In the genomic region with DNA sequence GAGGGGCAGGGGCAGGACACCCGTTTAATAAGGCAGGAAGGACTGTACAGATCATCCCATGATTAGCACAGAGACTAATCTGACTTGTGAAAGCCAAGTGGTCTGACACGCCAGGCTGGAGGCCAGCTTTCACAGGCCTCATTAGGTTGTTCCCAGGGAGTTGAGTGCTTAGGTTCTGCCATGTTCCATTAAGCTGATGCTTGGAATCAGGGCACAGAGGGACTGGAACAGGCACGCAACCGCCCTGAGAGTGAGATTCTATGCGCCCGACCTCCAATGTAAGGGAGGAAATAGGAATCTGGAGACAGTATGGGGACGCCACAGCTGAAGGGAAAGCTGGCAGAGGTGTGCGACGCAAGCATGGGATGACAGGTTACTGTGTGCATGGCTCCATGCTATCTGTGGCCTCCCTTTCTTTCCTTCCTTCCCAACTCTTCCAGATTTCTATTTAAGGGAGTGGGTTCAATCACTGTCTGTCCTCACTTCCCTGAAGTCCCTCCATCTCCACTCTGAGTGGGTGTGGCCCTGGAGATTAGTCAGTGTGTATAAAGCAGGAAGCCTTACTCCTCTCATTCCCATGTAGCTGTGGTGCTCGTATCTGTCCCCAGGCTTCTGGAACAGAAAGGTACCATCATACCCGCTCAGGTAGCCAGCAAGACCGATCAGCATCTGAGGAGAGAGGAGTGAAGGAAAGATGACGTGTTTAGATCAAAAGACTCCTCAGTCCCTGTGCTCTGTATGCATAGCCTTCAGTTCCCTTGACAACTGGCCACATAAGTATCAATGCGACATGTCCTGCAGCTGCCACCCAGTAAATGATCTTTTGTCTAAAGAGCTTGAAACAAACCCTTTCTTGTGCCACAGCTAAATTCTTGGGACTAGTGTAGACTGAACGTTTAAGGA, we compare ENCODE assay signal across 13 mouse cellular contexts. TPM values are rescaled to one million over a fixed set of nuclear protein-coding genes. Genes with fewer than 3 reads are reported as not detected.
DNase-seq lines count a peak whose midpoint lies in the region; ATAC-seq and TF ChIP-seq lines count a peak whose summit lies in the region.
"Had no signal": no experiment of that assay in that cellular context is flagged by ENCODE, and none has a peak within 500 bp of the region (broad histone marks: within the 10 kb centered on the region; RNA-seq: fewer than 3 reads in every experiment).

No protein-coding gene starts in this region.

- peak; percentile 73 for DNase-seq in brain, embryonic 14.5 days (ENCODE audit: low read depth)
- peak; percentile 61 for DNase-seq in embryonic facial prominence, embryonic 14.5 days (ENCODE audit: low spot score)
- DNase-seq in hindbrain, embryonic 14.5 days (ENCODE audit: low spot score): no peak
- DNase-seq in midbrain, postnatal 0 days (ENCODE audit: low spot score): peak; percentile 54
- no peak for DNase-seq in kidney, adult 2 months
- no peak for DNase-seq in layer of hippocampus, postnatal 25 days (ENCODE audit: extremely low spot score in 1 of 2, low spot score in 1 of 2)
- DNase-seq in thymus, postnatal 10 days (ENCODE audit: low spot score in 2 of 2): no peak
- DNase-seq: cerebellum, adult 9-11 months; heart, adult 2 months; kidney, postnatal 25 days; thymus, postnatal 25 days had no signal

- H3K9ac ChIP-seq in embryonic facial prominence, embryonic 14.5 days (ENCODE audit: low read depth, low read length): no peak overlapping the region
- no peak overlapping the region for H3K9ac ChIP-seq in hindbrain, embryonic 14.5 days
- H3K9ac ChIP-seq in midbrain, postnatal 0 days (replicated peaks; ENCODE audit: low read length, poor library complexity, severe bottlenecking): no peak overlapping the region
- H3K9ac ChIP-seq: liver, embryonic 15.5 days had no signal

- no peaks in the 10 kb centered on the region for H3K4me1 ChIP-seq in embryonic facial prominence, embryonic 14.5 days (ENCODE audit: control insufficient read depth, insufficient read depth, low read length)
- peaks cover 9% of the 10 kb centered on the region for H3K4me1 ChIP-seq in hindbrain, embryonic 14.5 days (replicated peaks; ENCODE audit: control insufficient read depth, insufficient read depth, low read length)
- H3K4me1 ChIP-seq in midbrain, postnatal 0 days (ENCODE audit: insufficient read depth, low read length): no peaks in the 10 kb centered on the region
- no peaks in the 10 kb centered on the region for H3K4me1 ChIP-seq in kidney, adult 2 months (ENCODE audit: control insufficient read depth, insufficient read depth, low read length)

- H3K27ac ChIP-seq in embryonic facial prominence, embryonic 14.5 days (replicated peaks; ENCODE audit: low read depth, low read length): no peak overlapping the region
- H3K27ac ChIP-seq in hindbrain, embryonic 14.5 days: peak overlapping the region; percentile 51
- H3K27ac ChIP-seq in midbrain, postnatal 0 days (ENCODE audit: low read depth, low read length): no peak overlapping the region
- H3K27ac ChIP-seq in kidney, adult 2 months (ENCODE audit: insufficient read depth, low read depth, low read length): no peak overlapping the region
- H3K27ac ChIP-seq: heart, adult 2 months; liver, embryonic 15.5 days; macrophage had no signal

- TF ChIP-seq CTCF in brain, embryonic 14.5 days (IDR thresholded peaks at IDR 0.05; ENCODE audit: borderline replicate concordance, extremely low read depth, insufficient read depth, insufficient read length): no peak
- TF ChIP-seq CTCF in midbrain, postnatal 0 days (IDR thresholded peaks at IDR 0.05): no peak
- TF ChIP-seq CTCF in kidney, adult 2 months (conservative IDR thresholded peaks at IDR 0.05; ENCODE audit: insufficient read depth, insufficient read length, low read depth, low read length): no peak

- H3K9me3 ChIP-seq in embryonic facial prominence, embryonic 14.5 days (ENCODE audit: control insufficient read depth, low read length): no peaks in the 10 kb centered on the region
- no peaks in the 10 kb centered on the region for H3K9me3 ChIP-seq in hindbrain, embryonic 14.5 days (ENCODE audit: control insufficient read depth, low read length)
- H3K9me3 ChIP-seq in midbrain, postnatal 0 days (ENCODE audit: low read length): no peaks in the 10 kb centered on the region
- H3K9me3 ChIP-seq: liver, embryonic 15.5 days had no signal

- no peak for TF ChIP-seq POLR2A in brain, embryonic 14.5 days (IDR thresholded peaks at IDR 0.05; ENCODE audit: borderline replicate concordance, extremely low read depth, insufficient read depth, insufficient read length, poor library complexity, severe bottlenecking)
- no peak for TF ChIP-seq POLR2A in kidney, adult 2 months (IDR thresholded peaks at IDR 0.05; ENCODE audit: low read depth, low read length)

- ATAC-seq in embryonic facial prominence, embryonic 14.5 days (ENCODE audit: low read depth): peak; percentile 78; the same call in 1 of the 2 replicates
- peak; percentile 74; the same call in 1 of the 2 replicates for ATAC-seq in hindbrain, embryonic 14.5 days (ENCODE audit: low FRiP score)
- peak; percentile 65 for ATAC-seq in midbrain, postnatal 0 days (ENCODE audit: low FRiP score)

- peaks cover 23% of the 10 kb centered on the region for H3K36me3 ChIP-seq in embryonic facial prominence, embryonic 14.5 days (ENCODE audit: control insufficient read depth, insufficient read depth, low read length)
- peaks cover 38% of the 10 kb centered on the region for H3K36me3 ChIP-seq in hindbrain, embryonic 14.5 days (replicated peaks; ENCODE audit: control insufficient read depth, insufficient read depth)
- H3K36me3 ChIP-seq in midbrain, postnatal 0 days (ENCODE audit: insufficient read depth, low read length): peaks cover 9% of the 10 kb centered on the region; the same call in 1 of the 2 replicates
- no peaks in the 10 kb centered on the region for H3K36me3 ChIP-seq in kidney, adult 2 months (ENCODE audit: control insufficient read depth, insufficient read depth, low read length)

- H3K4me3 ChIP-seq in embryonic facial prominence, embryonic 14.5 days (ENCODE audit: low read depth, low read length): no peak overlapping the region
- no peak overlapping the region for H3K4me3 ChIP-seq in hindbrain, embryonic 14.5 days (replicated peaks; ENCODE audit: low read length)
- H3K4me3 ChIP-seq in midbrain, postnatal 0 days (ENCODE audit: low read depth, low read length): no peak overlapping the region
- no peak overlapping the region for H3K4me3 ChIP-seq in kidney, adult 2 months (ENCODE audit: insufficient read depth, low read depth, low read length)
- H3K4me3 ChIP-seq: heart, adult 2 months; liver, embryonic 15.5 days had no signal

- WGBS in embryonic facial prominence, embryonic 14.5 days: 76% methylated on average over 15 of the region's 15 CpGs
- 50% methylated on average over 15 of the region's 15 CpGs for WGBS in hindbrain, embryonic 14.5 days
- WGBS in midbrain, postnatal 0 days: 44% methylated on average over 15 of the region's 15 CpGs
- 93% methylated on average over 15 of the region's 15 CpGs for WGBS in kidney, adult 2 months

- no peaks in the 10 kb centered on the region for H3K27me3 ChIP-seq in embryonic facial prominence, embryonic 14.5 days (replicated peaks; ENCODE audit: control insufficient read depth, insufficient read depth, low read length)
- no peaks in the 10 kb centered on the region for H3K27me3 ChIP-seq in hindbrain, embryonic 14.5 days (ENCODE audit: control insufficient read depth, insufficient read depth, low read length)
- no peaks in the 10 kb centered on the region for H3K27me3 ChIP-seq in midbrain, postnatal 0 days (ENCODE audit: insufficient read depth, low read length)
- H3K27me3 ChIP-seq in kidney, adult 2 months (replicated peaks; ENCODE audit: control insufficient read depth, insufficient read depth, low read length): no peaks in the 10 kb centered on the region
- H3K27me3 ChIP-seq: liver, embryonic 15.5 days had no signal

- H3K4me2 ChIP-seq in embryonic facial prominence, embryonic 14.5 days (ENCODE audit: low read depth, low read length): no peak overlapping the region
- H3K4me2 ChIP-seq in hindbrain, embryonic 14.5 days (replicated peaks): no peak overlapping the region
- H3K4me2 ChIP-seq in midbrain, postnatal 0 days (ENCODE audit: low read depth, low read length, poor library complexity, severe bottlenecking): no peak overlapping the region
- H3K4me2 ChIP-seq: liver, embryonic 15.5 days had no signal

RNA-seq across cellular contexts. Expression of a gene that starts 9.3 kb away (rescaled TPM):
- polyA plus RNA-seq in brain, embryonic 14.5 days (2012; rRNA removed): 57.3 and 58.2 TPM in 2 replicates
- 34.3 and 34.7 TPM in 2 replicates for polyA plus RNA-seq in embryonic facial prominence, embryonic 14.5 days (2014; fragmentation: Nextera tagmentation; extraction: Ambion mirVana)
- polyA plus RNA-seq in hindbrain, embryonic 14.5 days (2014; fragmentation: Nextera tagmentation; extraction: Ambion mirVana): 26.6 and 31.9 TPM in 2 replicates
- 58.1 and 60.7 TPM in 2 replicates for total RNA-seq in midbrain, postnatal 0 days (2014; rRNA removed)
- 44.9 and 49.3 TPM in 2 replicates for polyA plus RNA-seq in midbrain, postnatal 0 days (2015; fragmentation: Nextera tagmentation; extraction: Ambion mirVana)
- polyA plus RNA-seq in kidney, adult 2 months (2012; rRNA removed): 427 and 440 TPM in 2 replicates
- 10 to 100 TPM; 45.3 to 47.7 TPM for total RNA-seq in layer of hippocampus, postnatal 25 days (2021)

RNA-seq across cellular contexts. Expression of a gene that starts 10.1 kb away (rescaled TPM):
- polyA plus RNA-seq in brain, embryonic 14.5 days (2012; rRNA removed): 19.2 and 19.3 TPM in 2 replicates
- polyA plus RNA-seq in embryonic facial prominence, embryonic 14.5 days (2014; fragmentation: Nextera tagmentation; extraction: Ambion mirVana): 18.5 and 21.3 TPM in 2 replicates
- polyA plus RNA-seq in hindbrain, embryonic 14.5 days (2014; fragmentation: Nextera tagmentation; extraction: Ambion mirVana): 15.1 and 19.6 TPM in 2 replicates
- total RNA-seq in midbrain, postnatal 0 days (2014; rRNA removed): 29.8 and 35.0 TPM in 2 replicates
- polyA plus RNA-seq in midbrain, postnatal 0 days (2015; fragmentation: Nextera tagmentation; extraction: Ambion mirVana): 13.2 and 13.8 TPM in 2 replicates
- 15.9 and 20.9 TPM in 2 replicates for polyA plus RNA-seq in kidney, adult 2 months (2012; rRNA removed)
- 10 to 100 TPM; 17.5 to 19.2 TPM for total RNA-seq in layer of hippocampus, postnatal 25 days (2021)

RNA-seq across cellular contexts. Expression of a gene that starts 35.4 kb away (rescaled TPM):
- polyA plus RNA-seq in brain, embryonic 14.5 days (2012; rRNA removed): 1.9 and 2.5 TPM in 2 replicates
- 0.24 and 0.33 TPM in 2 replicates for polyA plus RNA-seq in embryonic facial prominence, embryonic 14.5 days (2014; fragmentation: Nextera tagmentation; extraction: Ambion mirVana)
- polyA plus RNA-seq in hindbrain, embryonic 14.5 days (2014; fragmentation: Nextera tagmentation; extraction: Ambion mirVana): 3.2 and 5.0 TPM in 2 replicates
- total RNA-seq in midbrain, postnatal 0 days (2014; rRNA removed): 15.7 and 17.4 TPM in 2 replicates
- 16.7 and 17.3 TPM in 2 replicates for polyA plus RNA-seq in midbrain, postnatal 0 days (2015; fragmentation: Nextera tagmentation; extraction: Ambion mirVana)
- 1.4 and 1.7 TPM in 2 replicates for polyA plus RNA-seq in kidney, adult 2 months (2012; rRNA removed)
- total RNA-seq in layer of hippocampus, postnatal 25 days (2021): 1 to 10 TPM; 2.0 to 2.2 TPM
- total RNA-seq: heart, adult 2 months had no signal
- polyA plus RNA-seq: liver, embryonic 15.5 days had no signal

Comparison
In these comparisons a context has a peak if more than half of its experiments do, and no peak if none do; other contexts are left out.
1. DNase-seq: peak in brain, embryonic 14.5 days (single experiment), embryonic facial prominence, embryonic 14.5 days (single experiment) and midbrain, postnatal 0 days (single experiment); none in hindbrain, embryonic 14.5 days (single experiment), kidney, adult 2 months (single experiment), layer of hippocampus, postnatal 25 days (0 of 2) and thymus, postnatal 10 days (0 of 2).
2. Peak in every context shown above with its lines, with median percentiles within 50 percentile points of each other: ATAC-seq.